Mouse (Mus musculus) spleen, postnatal 14 days (tissue): ENCODE results near the gene Car12.

ENCODE experiments used
- DNase-seq, 2 experiments: peaks; one replicate each; pipeline ENCODE4 v3.0.0; 2021 to 2022; ENCODE audit warnings: low spot score in 2 of 2

Car12 gene

DNA sequence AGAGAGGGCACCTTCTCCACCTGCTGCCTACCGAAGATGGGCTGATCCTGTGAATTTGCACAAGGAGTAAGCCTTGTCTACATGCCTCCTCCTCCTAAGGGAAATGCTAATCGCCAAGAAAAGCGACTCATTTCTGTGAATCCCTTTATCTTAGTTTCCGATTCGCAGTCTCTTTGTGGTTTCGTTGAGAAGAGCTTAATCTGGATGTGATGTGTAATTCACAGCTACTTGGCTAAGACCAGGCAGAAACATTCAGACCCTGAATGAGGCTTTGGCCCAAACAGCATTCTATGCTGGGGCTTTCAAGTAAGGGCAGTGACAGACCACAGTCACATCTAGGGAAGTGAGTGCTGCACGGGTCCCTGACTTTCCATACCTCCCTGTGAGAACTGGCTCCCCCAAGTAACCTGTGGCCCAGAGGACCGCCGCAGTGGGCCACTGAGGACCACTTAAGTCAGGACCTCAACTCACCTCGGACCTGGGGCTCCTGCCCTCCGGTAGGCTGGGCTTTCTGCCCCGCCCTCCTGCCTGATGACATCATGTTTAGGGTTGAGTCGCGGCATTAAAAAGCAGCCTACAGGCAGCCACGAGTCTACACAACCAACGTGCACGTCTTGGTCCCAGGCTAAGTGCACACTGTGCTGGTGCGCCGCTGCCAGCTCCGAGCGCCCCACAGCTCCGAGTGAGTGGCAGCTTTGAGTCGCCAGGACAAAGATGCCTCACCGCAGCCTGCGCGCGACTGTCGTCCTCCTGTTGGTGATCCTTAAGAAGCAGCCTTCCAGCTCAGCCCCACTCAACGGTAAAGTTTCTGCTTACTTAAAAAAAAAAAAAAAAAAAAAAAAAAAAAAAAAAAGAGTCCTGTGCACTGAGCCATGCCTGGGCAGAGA lies at the start of gene Car12:
TSS of gene Car12 (plus strand) at position 552 of the 887 bp plus-strand sequence.
- peak in 1 of 2 experiments; percentile 6 for DNase-seq

GRCm38 (mm10) chr9:66663764-66664163 lies 49.7 kb upstream of the Car12 start:
- no peak for DNase-seq

GRCm38 (mm10) chr9:66664561-66664960 lies 48.9 kb upstream of the Car12 start:
- no peak for DNase-seq

GRCm38 (mm10) chr9:66666153-66666552 lies 47.3 kb upstream of the Car12 start:
- DNase-seq: no peak

DNA sequence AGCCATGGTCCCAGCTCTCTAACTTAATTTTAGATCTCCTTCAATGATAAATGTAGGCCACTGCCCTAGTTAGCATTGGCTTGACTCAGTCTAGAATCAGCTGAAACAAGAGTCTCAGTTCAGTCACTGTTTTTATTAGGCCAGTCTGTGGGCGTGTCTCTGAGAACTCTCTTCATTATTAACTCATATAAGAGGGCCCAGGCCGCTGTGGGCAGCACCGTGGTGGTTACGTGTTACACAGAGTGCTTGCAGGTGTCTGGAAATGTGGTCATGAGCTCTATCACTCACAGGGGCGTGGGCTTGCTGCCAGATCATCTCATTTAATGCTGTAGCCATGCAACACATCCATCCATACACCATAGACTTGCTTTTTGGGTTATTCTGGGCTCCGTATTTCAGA lies 46.4 kb upstream of the Car12 start:
- DNase-seq: no peak

- no peak for DNase-seq
These were observed 45.6 kb upstream of the Car12 start for GRCm38 (mm10) chr9:66667868-66668267.

DNA sequence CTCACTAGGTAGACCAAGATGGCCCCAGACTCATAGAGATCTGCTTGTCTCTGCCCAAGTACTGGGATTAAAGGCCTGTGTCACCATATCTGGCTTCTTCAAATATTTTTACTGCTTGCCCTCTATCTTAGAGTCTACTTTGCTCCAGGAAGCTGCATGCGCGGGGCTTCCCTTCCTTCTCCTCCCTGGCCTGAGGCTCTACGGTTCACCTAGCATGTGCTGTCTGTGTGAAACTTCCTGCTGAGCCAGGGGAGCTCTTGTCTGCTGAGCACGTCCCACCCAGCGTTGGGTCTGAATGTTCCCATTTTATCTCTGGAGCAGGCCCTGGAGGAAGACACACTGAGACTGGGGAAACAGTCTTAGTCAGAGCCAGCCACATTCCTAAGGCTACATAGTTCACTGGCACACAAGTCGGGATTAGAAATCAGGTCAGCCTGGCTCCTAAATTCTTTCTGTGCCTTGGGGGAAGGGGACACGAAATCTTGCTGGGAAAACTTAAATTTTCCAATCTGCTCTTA lies 43.9 kb upstream of the Car12 start:
- no peak for DNase-seq

DNA sequence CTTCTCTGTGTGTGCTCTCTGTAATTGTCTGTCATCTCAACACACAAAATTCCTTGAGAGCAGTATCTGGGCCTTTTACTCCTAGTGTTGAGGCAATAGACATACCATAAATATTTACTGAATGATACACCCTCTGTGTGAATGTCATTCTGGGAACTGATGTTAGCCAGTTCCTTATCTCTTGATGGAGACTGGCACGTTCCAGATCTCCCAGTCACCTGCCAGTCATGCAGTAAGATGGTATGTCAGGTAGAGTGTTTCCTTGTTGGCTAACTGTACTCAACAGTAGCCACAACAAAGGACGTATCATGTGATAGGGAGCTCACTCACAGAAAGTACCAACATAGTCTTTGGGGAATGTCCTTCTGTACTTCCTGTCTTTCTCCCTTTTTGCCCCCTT lies 39.7 kb upstream of the Car12 start:
- DNase-seq: no peak

DNA sequence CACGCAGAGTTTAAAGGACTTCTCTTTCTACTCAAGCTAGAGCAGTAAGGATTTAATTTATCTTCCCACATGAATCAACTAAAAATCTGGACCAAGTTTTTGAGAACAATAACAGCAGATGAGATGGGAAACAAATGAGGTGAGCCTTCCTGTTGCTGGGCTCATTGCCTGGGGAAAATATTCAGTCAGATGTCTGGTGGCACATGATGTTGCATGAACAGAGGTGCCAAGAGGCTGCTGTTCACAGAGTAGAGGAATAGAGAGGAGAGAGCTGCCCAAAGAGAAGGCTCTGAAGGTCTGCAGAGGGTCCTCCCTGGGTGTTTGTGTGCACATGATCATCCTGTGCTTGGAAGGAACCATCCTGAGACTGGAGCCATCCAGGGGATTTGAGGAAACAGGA lies 37.9 kb upstream of the Car12 start:
- no peak for DNase-seq

GRCm38 (mm10) chr9:66680102-66680501 lies 33.4 kb upstream of the Car12 start:
- DNase-seq: no peak

DNA sequence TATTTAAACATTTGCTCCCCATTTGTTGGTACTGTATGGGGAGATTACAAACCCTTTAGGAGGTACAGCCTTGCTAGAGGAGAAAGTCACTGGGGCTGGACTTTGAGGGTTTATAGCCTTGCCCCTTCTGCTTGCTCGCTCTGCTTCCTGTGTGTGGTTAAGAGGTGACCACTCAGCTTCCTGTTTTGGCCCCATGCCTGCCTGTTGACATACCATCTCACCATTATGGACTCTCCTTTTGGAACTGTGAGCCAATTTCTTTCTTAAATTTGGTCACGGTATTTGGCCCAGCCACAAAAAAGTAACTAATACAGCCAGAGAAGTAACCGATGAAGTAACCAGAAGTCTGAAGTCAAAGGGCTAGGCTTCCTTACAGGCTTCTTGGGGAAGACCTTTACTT lies 30.7 kb upstream of the Car12 start:
- DNase-seq: no peak

DNA sequence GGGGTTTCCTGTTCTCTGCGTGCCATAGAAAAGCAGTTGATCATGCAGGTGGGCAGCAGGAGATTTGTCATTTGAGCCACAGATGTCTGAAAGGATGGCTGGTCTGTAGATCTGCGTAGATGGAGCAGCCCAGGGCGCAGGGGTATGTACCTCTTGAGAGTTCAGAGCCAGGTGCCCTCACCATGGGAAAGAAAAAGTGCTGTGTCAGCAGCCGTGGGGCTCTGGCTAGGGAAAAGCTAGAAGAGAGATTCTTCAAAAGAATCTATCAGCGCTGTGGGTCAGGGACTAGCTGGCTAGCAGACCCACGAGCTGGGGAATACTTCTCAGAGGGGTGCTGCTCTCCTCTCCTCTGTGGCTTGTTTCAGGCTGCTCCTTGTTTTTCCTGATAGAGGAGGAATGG lies 27.8 kb upstream of the Car12 start:
- no peak for DNase-seq

DNA sequence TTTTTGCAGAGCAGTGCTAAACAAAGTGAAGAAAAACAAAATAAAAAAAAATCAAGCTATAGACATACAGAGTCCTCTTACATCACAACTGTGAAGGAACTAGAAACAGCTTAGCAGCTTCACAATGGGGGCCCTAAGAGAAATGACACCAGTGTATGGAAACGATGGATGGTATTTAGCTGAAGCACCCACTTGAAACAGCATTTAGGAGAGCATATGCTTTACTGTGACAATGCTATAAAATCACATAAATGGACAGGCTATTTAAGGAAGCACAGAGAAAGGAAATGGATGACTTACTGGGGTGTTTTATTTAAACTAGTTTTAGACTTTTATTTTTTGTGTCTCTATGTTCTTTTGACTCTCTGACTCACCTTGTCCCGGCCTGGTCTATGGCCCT lies 25.8 kb upstream of the Car12 start:
- DNase-seq: no peak

- DNase-seq: peak in 1 of 2 experiments; percentile 19
These were observed 21.7 kb upstream of the Car12 start for GRCm38 (mm10) chr9:66691683-66692305.

DNA sequence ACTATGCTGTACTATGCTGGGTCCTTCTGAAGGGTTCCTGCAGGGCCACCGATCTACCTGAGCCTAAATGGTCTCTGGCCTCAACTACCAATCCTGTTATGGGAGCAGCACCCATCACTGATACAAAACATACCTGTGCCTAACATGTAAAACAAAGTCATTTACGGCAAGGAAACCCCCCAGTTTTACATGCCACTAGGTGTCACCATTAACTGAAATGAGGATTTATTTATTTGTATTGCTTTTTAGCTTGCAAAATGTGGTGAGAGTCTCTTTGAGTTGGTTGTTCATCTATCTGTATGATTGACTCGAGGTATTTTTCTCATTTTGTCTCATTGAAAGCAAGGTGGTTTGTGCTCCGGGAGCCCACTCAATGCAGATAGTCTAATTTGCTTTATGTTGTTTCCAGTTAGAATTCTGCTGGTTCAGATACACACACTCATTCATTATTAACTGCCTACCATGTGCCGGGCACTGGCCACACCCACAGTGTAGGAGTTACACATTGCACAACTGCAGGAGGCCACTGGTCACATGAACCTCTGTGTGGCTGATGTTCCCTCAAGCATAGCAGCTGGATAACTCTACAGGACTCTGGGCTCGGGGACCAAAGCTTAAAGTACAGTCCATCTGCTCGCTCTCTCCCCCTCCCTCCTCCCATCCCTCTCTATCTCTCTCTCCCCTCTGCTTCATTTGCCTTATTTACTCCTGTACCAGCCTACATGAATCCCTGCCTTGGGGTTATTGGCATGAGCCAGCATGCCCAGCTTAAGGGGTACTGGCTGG lies 15.9 kb upstream of the Car12 start:
- no peak for DNase-seq

- no peak for DNase-seq
These were observed 13.7 kb upstream of the Car12 start for GRCm38 (mm10) chr9:66699748-66700147.

- DNase-seq: no peak
These were observed 10.5 kb upstream of the Car12 start for GRCm38 (mm10) chr9:66703002-66703401.

DNA sequence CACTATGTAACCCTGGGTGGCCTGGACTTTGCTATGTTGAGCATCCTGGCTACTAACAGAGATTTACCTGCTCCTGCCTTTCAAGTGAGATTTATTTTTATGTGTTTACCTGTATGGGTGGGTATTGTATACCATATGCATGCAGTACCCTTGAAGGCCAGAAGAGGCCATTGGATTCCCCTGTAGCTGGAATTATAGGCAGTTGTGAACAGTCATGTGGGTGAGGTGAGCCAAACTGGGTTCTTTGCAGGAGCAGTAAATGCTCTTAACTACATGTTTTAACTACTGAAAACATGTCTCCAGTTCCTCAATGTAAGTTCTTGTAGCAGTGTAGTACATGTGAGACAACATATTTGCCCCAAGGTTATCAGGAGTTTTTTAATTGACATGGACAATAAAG lies 8.1 kb upstream of the Car12 start:
- DNase-seq: no peak

- peak; percentile 56 to 81 for DNase-seq
These were observed 7.7 kb upstream of the Car12 start for GRCm38 (mm10) chr9:66705766-66706165.

GRCm38 (mm10) chr9:66708054-66708772 lies 5.3 kb upstream of the Car12 start:
- no peak for DNase-seq

- DNase-seq: no peak
These were observed 4.5 kb upstream of the Car12 start for GRCm38 (mm10) chr9:66708816-66709555.
